Mouse (Mus musculus) kidney, embryonic 15.5 days (tissue): ENCODE data around the gene Mien1. TPM values are rescaled to one million over a fixed set of nuclear protein-coding genes. Genes with fewer than 3 reads are reported as not detected.
A peak's percentile ranks its signal among the peaks of the same experiment; 100 is the strongest.

Experiments used
- ATAC-seq: fragments of 200-750 bp; cut with Nextera tagmentation; replicated peaks from 2 replicates; pipeline ENCODE4 v1.8.0; 2017; ENCODE audit warnings: moderate TSS enrichment; ENCODE audit not compliant: low FRiP score
- H3K27ac ChIP-seq: fragments of 300-500 bp; sonication (generic); 2 replicates; pipeline ENCODE4 v1.5.1; 2015; ENCODE audit warnings: mild to moderate bottlenecking, inconsistent platforms
- H3K27me3 ChIP-seq: fragments of 300-500 bp; sonication (generic); 2 replicates; pipeline ENCODE4 v1.6.1; 2015; ENCODE audit warnings: inconsistent platforms
- H3K36me3 ChIP-seq: fragments of 300-500 bp; sonication (generic); 2 replicates; pipeline ENCODE4 v1.6.1; 2015; ENCODE audit warnings: inconsistent platforms
- H3K4me1 ChIP-seq: fragments of 300-500 bp; sonication (generic); 2 replicates; pipeline ENCODE4 v1.6.1; 2015; ENCODE audit warnings: inconsistent platforms
- H3K4me2 ChIP-seq: fragments of 300-500 bp; sonication (generic); 2 replicates; pipeline ENCODE4 v1.6.1; 2015; ENCODE audit warnings: moderate library complexity, mild to moderate bottlenecking, inconsistent platforms
- H3K4me3 ChIP-seq: fragments of 300-500 bp; sonication (generic); replicated peaks from 2 replicates; pipeline ENCODE4 v1.5.1; 2015; ENCODE audit warnings: mild to moderate bottlenecking, inconsistent platforms
- H3K9ac ChIP-seq: fragments of 300-500 bp; sonication (generic); 2 replicates; pipeline ENCODE4 v1.6.1; 2015; ENCODE audit warnings: mild to moderate bottlenecking, inconsistent platforms
- H3K9me3 ChIP-seq: fragments of 300-500 bp; sonication (generic); replicated peaks from 2 replicates; pipeline ENCODE4 v1.6.1; 2016; ENCODE audit warnings: inconsistent platforms
- WGBS: fragments of 180-500 bp; shearing (Covaris S2); methylation state at CpG from one replicate; pipeline ENCODE4 v1.1.7; 2015; ENCODE audit warnings: mixed read lengths; 5-methylcytosine and 5-hydroxymethylcytosine counted together
- polyA plus RNA-seq: library from polyadenylated mRNA; unstranded; fragments of >200 nt; fragmentation: Nextera tagmentation; extraction: Ambion mirVana; gene quantifications from 2 replicates; pipeline ENCODE4 v1.2.1, GENCODE M21; 2015

Gene Mien1
- polyA plus RNA-seq, 1 experiment from 2014 or later: 101 TPM

DNA sequence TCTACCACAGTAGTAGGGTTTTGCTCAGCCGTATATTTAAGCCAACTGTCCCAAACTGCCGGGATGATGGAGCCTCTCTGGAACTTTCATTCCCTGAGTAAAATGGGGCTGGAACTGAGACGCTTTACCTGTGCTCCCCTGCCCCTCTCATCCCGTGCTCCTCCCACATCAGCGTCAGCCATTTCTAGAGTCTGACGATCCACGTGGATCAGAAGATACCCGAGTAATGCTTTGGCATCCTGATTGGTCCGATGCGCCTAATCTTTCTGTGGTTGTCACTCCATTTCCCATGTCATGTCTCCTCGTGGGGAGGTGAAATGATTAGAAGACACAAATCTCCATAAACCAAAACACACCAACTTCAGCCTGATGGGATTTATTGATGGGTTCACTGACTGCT is 36.2 kb upstream of the Mien1 start:
- 88% methylated on average over 11 of the region's 11 CpGs for WGBS
- H3K4me2 ChIP-seq: no peak overlapping the region
- H3K9ac ChIP-seq: no peak overlapping the region
- no peak for ATAC-seq
- peaks cover 12% of the 10 kb centered on the region; the same call in 1 of the 2 replicates for H3K4me1 ChIP-seq
- no peaks in the 10 kb centered on the region for H3K9me3 ChIP-seq
- no peak overlapping the region for H3K4me3 ChIP-seq
- H3K36me3 ChIP-seq: no peaks in the 10 kb centered on the region
- no peak overlapping the region for H3K27ac ChIP-seq
- H3K27me3 ChIP-seq: no peaks in the 10 kb centered on the region

- no peak for ATAC-seq
- no peak overlapping the region for H3K4me2 ChIP-seq
- H3K27me3 ChIP-seq: no peaks in the 10 kb centered on the region
- H3K4me3 ChIP-seq: no peak overlapping the region
- H3K36me3 ChIP-seq: no peaks in the 10 kb centered on the region
- no peak overlapping the region for H3K27ac ChIP-seq
- H3K9me3 ChIP-seq: no peaks in the 10 kb centered on the region
- peaks cover 19% of the 10 kb centered on the region for H3K4me1 ChIP-seq
- no peak overlapping the region for H3K9ac ChIP-seq
- WGBS: 52% methylated on average over 8 of the region's 8 CpGs
These were observed 35.2 kb upstream of the Mien1 start for GRCm38 (mm10) chr11:98473916-98474479.

DNA sequence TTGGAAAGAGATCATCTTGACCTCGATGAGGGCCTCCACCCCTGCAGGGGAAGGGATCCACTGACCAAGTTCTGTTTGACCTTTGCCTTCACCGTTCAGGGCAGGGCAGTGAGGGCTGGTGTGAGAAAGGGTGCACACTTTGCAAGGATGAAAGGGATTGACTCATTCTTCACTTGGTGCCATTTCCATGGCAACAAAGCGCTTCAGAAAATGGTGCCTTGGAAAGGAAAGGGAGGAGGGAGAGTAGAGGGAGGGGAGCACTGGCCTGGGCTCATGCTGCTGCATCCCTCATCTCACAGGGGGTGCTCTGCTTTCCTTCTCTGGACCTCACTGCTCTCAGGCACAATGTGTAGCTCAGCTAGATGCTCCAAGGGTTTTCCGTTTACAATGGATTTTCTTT is 33.9 kb upstream of the Mien1 start:
- no peaks in the 10 kb centered on the region for H3K27me3 ChIP-seq
- H3K27ac ChIP-seq: no peak overlapping the region
- H3K9me3 ChIP-seq: no peaks in the 10 kb centered on the region
- 50% methylated on average over 4 of the region's 4 CpGs for WGBS
- ATAC-seq: no peak
- H3K4me2 ChIP-seq: no peak overlapping the region
- peaks cover 19% of the 10 kb centered on the region for H3K4me1 ChIP-seq
- no peak overlapping the region for H3K4me3 ChIP-seq
- no peaks in the 10 kb centered on the region for H3K36me3 ChIP-seq
- no peak overlapping the region for H3K9ac ChIP-seq

DNA sequence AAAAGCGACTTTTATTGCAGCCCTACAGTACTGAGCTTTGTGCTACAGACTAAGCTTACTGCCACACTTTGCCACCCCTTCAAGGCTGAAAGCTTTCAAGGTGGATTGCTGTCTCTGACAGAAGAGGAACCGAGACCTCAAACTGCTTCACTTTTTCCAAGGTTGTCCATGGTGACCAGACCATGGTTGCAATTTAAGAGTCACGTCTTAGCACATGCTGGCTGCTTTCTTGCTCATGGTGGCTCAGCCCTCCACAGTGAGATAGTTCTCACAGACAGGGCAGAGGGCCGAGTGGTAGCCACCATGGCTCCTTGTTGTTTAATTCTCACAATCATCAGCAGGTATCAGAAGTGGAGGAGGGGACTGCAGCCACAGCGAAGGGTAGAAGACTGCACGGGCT is 32.0 kb upstream of the Mien1 start:
- Histone ChIP-seq H3K4me3 (no peak overlapping the region), H3K4me2 (no peak overlapping the region), H3K36me3 (no peaks in the 10 kb centered on the region), H3K4me1 (peaks cover 19% of the 10 kb centered on the region), H3K27ac (peak overlapping the region; percentile 80), H3K9ac (no peak overlapping the region), H3K9me3 (no peaks in the 10 kb centered on the region), H3K27me3 (0 out of 2 replicates have a peak, but pooled peaks cover under 1% of the 10 kb centered on the region)
- ATAC-seq: no peak
- WGBS: 72% methylated on average over 6 of the region's 6 CpGs

DNA sequence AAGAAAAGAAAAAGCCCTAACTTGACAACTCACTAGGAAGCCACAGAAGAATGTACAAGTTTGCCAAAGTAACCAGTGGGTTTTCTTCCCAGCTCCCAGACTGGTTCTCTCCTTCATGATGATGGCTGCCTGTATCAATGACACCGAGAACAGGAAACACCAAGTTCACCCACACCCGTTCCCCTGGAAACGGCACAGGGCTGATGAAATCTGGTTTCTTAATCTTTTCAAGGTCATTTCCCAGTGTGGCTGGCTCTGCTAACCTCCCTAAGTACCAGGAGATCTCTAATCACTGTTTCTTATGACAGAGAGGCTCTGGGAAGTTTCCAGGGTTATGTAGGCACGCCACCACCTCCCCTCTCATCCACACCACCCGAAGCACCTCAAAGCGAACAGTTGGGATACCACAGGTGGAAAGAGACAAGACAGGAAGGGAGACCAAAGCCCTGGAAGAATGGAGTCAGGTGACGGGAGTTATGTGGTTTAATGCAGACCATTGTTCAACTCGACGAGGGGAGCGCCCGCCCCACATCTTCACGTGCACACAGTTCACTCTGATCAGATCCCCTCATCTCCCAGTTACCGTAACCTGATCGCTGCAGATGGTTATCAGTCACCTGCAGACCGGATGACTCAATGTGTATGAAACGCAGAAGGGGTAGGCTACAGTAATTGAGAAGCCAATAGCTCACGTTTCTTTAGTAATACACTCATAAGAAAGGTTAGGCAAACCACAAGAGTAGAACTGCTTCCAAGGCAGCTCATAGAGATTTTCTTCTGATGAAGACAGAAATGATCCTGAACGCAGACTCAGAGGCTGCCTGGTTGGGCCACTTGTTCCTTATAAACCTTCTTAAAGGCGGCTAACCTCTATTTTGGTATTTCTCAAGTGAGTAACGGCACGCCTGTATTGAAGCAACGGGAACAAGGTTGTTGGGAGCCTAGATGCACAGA is 31.2 kb upstream of the Mien1 start:
- WGBS: 53% methylated on average over 22 of the region's 22 CpGs
- Histone ChIP-seq H3K4me3 (no peak overlapping the region), H3K9me3 (no peaks in the 10 kb centered on the region), H3K27ac (peak overlapping the region; percentile 80), H3K36me3 (no peaks in the 10 kb centered on the region), H3K9ac (no peak overlapping the region), H3K27me3 (0 out of 2 replicates have a peak, but pooled peaks cover 2% of the 10 kb centered on the region), H3K4me2 (peak overlapping the region; percentile 15; the same call in 1 of the 2 replicates), H3K4me1 (peaks cover 19% of the 10 kb centered on the region)
- ATAC-seq: 0 out of 2 replicates have a peak, but pooled peaks have one; percentile 18

DNA sequence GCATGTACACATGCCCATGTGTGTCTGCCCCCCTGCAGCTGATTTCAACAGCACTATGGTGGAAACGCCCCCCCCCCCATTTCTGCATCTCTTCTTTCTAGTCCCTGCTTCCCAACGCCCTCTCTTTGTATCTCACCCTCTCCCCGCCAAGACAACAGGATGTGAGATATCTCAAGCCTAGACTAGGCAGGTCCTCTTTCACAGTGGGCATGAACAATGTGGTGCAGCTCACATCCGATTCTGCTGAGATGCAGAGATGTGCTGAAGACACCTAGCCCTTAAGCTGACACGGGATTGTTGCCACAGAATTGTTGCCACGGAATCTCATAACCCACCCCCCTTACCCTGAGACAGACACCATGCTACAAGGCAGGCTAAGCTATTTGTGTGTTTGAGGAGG is 25.7 kb upstream of the Mien1 start:
- Histone ChIP-seq H3K9ac (no peak overlapping the region), H3K9me3 (no peaks in the 10 kb centered on the region), H3K36me3 (no peaks in the 10 kb centered on the region), H3K4me2 (no peak overlapping the region), H3K4me3 (no peak overlapping the region), H3K27me3 (peaks cover 13% of the 10 kb centered on the region), H3K27ac (no peak overlapping the region), H3K4me1 (peaks cover 2% of the 10 kb centered on the region; the same call in 1 of the 2 replicates)
- WGBS: 81% methylated on average over 6 of the region's 6 CpGs
- no peak for ATAC-seq

DNA sequence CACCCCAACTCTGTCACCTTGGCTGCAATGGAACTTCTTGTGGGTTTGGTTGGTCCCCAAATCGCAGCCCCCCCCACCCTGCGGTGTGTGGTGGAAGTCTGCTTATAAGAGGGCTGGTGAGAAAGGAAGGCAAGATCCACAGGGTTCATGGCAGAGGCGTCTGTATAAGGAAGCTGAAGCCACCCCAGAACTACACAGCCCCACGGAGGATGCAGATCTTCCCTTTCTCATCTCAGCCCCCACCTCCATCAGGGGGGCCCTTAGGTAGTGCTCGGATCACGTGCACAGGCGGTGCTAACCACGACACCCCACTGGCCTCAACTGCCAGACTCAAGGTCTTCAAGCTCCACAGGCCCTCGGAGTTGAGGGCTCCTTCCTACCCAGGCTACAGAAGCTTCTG is 25.1 kb upstream of the Mien1 start:
- Histone ChIP-seq H3K4me3 (no peak overlapping the region), H3K27me3 (peaks cover 19% of the 10 kb centered on the region), H3K4me1 (peaks cover 4% of the 10 kb centered on the region), H3K36me3 (no peaks in the 10 kb centered on the region), H3K9me3 (no peaks in the 10 kb centered on the region), H3K4me2 (no peak overlapping the region), H3K9ac (no peak overlapping the region), H3K27ac (no peak overlapping the region)
- no peak for ATAC-seq
- WGBS: 84% methylated on average over 9 of the region's 9 CpGs

DNA sequence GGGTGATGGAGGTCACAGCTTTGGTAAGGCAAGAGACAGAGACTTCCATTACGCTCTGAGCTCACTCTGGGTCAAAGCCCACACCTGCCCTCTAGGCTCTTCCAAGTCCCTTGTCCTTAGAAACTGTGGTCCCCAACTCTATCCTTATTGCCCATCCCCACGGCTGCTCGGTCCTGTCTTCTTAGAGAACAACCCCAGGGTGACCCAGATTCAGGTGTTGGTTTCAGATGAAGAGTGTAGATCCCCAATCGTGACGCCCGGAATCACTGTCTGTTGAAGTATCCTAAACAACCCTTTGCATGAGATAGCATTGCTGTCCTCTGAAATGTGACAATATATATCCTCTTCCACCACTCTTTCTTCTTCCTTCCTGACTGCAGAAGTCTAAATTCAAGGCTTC is 23.5 kb upstream of the Mien1 start:
- no peaks in the 10 kb centered on the region for H3K9me3 ChIP-seq

DNA sequence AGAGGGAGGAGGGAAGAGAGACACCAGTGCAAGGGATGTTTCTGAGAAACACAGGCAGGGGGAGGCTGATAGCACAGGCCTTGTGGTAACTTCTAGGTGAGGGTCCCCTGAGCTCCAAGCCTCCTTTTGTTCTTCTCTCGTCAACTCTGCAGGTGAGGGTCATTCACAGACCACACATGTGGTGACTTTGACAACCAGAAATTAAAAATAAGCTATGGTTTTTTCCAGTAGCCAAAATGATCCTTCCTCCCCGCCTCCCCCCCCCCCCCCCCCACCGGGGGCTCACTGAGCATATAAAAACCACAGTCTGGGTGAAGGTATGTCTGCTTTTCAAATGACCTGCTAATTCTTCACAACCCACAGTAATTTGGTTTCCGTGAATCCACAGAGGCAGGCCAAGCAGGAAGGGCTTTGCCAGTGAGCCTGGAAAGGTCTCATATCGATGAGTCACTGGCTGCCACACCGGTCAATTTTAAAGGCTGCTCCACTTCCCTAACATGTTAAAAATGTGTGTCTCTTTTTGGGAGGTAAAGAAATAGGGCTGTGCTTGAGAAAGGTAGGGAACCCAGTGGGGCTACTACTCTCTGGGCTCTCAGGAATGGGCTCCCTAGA is 22.4 kb upstream of the Mien1 start:
- WGBS: 58% methylated on average over 5 of the region's 6 CpGs
- ATAC-seq: no peak
- no peak overlapping the region for H3K9ac ChIP-seq
- no peak overlapping the region for H3K4me2 ChIP-seq
- peaks cover 26% of the 10 kb centered on the region for H3K4me1 ChIP-seq
- H3K36me3 ChIP-seq: no peaks in the 10 kb centered on the region
- no peak overlapping the region for H3K4me3 ChIP-seq
- peaks cover 31% of the 10 kb centered on the region for H3K27me3 ChIP-seq
- H3K27ac ChIP-seq: no peak overlapping the region
- no peaks in the 10 kb centered on the region for H3K9me3 ChIP-seq

More for the DNA sequence above, 23.5 kb upstream of the Mien1 start:
- no peak overlapping the region for H3K4me2 ChIP-seq
- no peak overlapping the region for H3K9ac ChIP-seq
- ATAC-seq: no peak
- WGBS: 95% methylated on average over 6 of the region's 6 CpGs
- H3K4me1 ChIP-seq: peaks cover 18% of the 10 kb centered on the region
- no peaks in the 10 kb centered on the region for H3K36me3 ChIP-seq
- no peak overlapping the region for H3K4me3 ChIP-seq
- peaks cover 31% of the 10 kb centered on the region for H3K27me3 ChIP-seq
- no peak overlapping the region for H3K27ac ChIP-seq

GRCm38 (mm10) chr11:98459860-98460259 is 21.1 kb upstream of the Mien1 start:
- H3K4me2 ChIP-seq: no peak overlapping the region
- no peak overlapping the region for H3K27ac ChIP-seq
- no peak overlapping the region for H3K9ac ChIP-seq
- 84% methylated on average over 9 of the region's 9 CpGs for WGBS
- no peaks in the 10 kb centered on the region for H3K9me3 ChIP-seq
- H3K4me1 ChIP-seq: peaks cover 26% of the 10 kb centered on the region
- H3K4me3 ChIP-seq: no peak overlapping the region
- no peak for ATAC-seq
- H3K27me3 ChIP-seq: peaks cover 29% of the 10 kb centered on the region
- peaks cover 11% of the 10 kb centered on the region for H3K36me3 ChIP-seq

DNA sequence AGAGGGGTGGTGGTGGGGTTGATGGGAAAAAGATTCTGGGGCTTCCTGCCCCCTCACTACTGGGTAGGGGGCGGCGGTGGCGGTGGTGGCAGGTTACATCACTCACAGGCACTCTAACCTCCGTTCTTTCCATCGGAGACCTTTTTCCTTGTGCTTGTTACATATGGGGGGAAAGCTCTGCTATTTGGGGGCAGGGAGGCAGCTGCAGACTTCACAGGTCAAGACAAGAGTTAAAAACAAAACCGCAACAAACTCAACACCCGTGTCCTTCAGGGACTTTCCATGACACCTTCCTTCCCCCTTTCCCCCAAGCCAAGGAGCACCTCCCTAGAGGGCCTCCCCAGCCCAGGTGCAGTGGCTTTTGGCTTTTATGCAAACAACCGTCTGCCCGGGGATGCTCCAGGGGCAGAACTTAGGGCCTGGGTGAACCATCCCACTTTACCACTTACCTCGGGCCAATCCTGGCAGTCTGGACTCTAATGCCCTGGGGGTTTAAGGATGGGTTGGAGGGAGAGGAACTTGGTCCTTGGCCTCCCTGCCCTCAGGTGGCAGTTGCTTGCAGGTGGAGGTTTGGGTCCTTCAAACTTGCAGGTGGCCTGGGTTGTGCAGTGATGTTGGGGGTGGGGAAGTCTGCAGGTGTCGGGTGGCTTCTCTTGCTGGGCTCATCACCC is 20.4 kb upstream of the Mien1 start:
- WGBS: 21% methylated on average over 11 of the region's 11 CpGs
- peaks cover 29% of the 10 kb centered on the region for H3K27me3 ChIP-seq
- peaks cover 26% of the 10 kb centered on the region for H3K4me1 ChIP-seq
- no peak overlapping the region for H3K4me3 ChIP-seq
- H3K9ac ChIP-seq: no peak overlapping the region
- H3K27ac ChIP-seq: no peak overlapping the region
- H3K36me3 ChIP-seq: peaks cover 18% of the 10 kb centered on the region
- no peak for ATAC-seq
- H3K9me3 ChIP-seq: no peaks in the 10 kb centered on the region
- 0 out of 2 replicates have a peak overlapping the region, but pooled peaks have one; percentile 94 for H3K4me2 ChIP-seq
